Mouse (Mus musculus) liver, embryonic 12.5 days (tissue): Measurements from ENCODE around the gene Gpn3. TPM values are rescaled to one million over a fixed set of nuclear protein-coding genes. Genes with fewer than 3 reads are reported as not detected.
"Not testable (repeated sequence)": the region's sequence is repeated elsewhere in the genome, so short reads cannot be mapped to it uniquely, and the experiment has no call there.

Experiments used
- ATAC-seq: fragments of 200-750 bp; cut with Nextera tagmentation; 2 replicates; pipeline ENCODE4 v1.8.0; 2017; ENCODE audit warnings: moderate number of reproducible peaks, mild to moderate bottlenecking, moderate library complexity
- H3K27ac ChIP-seq: fragments of 300-500 bp; sonication (generic); 2 replicates; pipeline ENCODE4 v1.5.1; 2016; ENCODE audit warnings: mild to moderate bottlenecking
- H3K27me3 ChIP-seq: fragments of 300-500 bp; sonication (generic); replicated peaks from 2 replicates; pipeline ENCODE4 v1.6.1; 2016; ENCODE audit warnings: mild to moderate bottlenecking, moderate library complexity
- H3K36me3 ChIP-seq: fragments of 300-500 bp; sonication (generic); 2 replicates; pipeline ENCODE4 v1.6.1; 2016; ENCODE audit warnings: mild to moderate bottlenecking, moderate library complexity
- H3K4me1 ChIP-seq: fragments of 300-500 bp; sonication (generic); 2 replicates; pipeline ENCODE4 v1.6.1; 2016
- H3K4me2 ChIP-seq: fragments of 300-500 bp; sonication (generic); 2 replicates; pipeline ENCODE4 v1.6.1; 2016; ENCODE audit warnings: mild to moderate bottlenecking, moderate library complexity
- H3K4me3 ChIP-seq: fragments of 300-500 bp; sonication (generic); 2 replicates; pipeline ENCODE4 v1.5.1; 2016; ENCODE audit warnings: mild to moderate bottlenecking, moderate library complexity
- H3K9ac ChIP-seq: fragments of 300-500 bp; sonication (generic); 2 replicates; pipeline ENCODE4 v1.6.1; 2016; ENCODE audit warnings: mild to moderate bottlenecking, moderate library complexity
- H3K9me3 ChIP-seq: fragments of 300-500 bp; sonication (generic); replicated peaks from 2 replicates; pipeline ENCODE4 v1.6.1; 2016; ENCODE audit warnings: mild to moderate bottlenecking, moderate library complexity
- WGBS: fragments of 180-500 bp; shearing (Covaris S2); methylation state at CpG from one replicate; pipeline ENCODE4 v1.1.7; 2016; ENCODE audit not compliant: insufficient replicate concordance; 5-methylcytosine and 5-hydroxymethylcytosine counted together
- polyA plus RNA-seq: library from polyadenylated mRNA; unstranded; fragments of >200 nt; fragmentation: Nextera tagmentation; extraction: Ambion mirVana; gene quantifications from 2 replicates; pipeline ENCODE4 v1.2.1, GENCODE M21; 2016

Gene Gpn3
- polyA plus RNA-seq, 1 experiment from 2014 or later = 85.1 TPM

DNA sequence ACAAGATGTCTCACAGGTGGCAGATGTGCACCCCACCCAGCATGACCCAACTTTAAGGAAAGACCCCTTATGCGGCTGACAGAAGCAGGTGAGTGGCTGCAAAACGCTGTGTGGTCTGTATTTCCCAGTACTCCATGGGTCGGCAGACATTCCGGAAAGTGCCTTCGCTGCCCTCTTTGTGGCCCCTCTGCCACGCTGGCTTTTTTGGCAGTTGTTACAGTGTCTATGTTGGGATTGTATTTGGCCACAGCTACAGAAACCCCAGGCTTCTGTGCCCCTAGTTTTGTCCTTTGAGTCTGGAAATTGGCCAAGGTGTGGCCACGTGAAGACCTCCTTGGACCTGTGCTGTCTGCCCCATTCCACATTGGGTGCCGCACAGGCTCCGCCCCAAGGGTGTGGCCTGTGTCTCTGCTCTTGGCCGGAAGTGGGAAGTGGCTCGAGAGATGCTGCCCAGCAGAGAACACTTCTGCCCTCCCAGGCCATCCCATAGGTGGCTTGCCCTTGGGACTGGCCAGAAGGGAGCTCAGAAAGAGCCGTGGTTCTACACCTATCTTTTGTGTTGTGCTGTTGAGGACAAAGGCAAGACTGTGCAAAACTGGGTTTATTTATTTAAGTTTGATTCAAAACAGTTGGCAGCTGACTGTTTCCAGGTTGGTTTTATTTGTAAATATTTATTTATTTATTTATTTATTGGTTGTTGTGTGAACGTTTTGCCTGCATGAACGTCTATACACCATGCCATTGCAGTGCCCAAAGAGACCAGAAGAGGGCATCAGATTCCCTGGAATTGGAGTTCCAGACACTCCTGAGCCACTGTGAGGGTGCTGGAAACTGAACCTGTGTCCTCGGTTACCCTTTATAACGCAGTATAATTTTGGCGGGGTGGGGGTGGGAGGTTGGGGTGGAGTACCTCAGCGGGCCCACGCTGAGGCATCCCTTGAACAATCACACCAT is 38.3 kb downstream of the Gpn3 start:
- Histone ChIP-seq H3K9me3 (0 out of 2 replicates have a peak, but pooled peaks cover 4% of the 10 kb centered on the region), H3K4me2 (no peak overlapping the region), H3K36me3 (peaks cover 42% of the 10 kb centered on the region), H3K9ac (no peak overlapping the region), H3K27ac (no peak overlapping the region), H3K4me1 (0 out of 2 replicates have a peak, but pooled peaks cover 6% of the 10 kb centered on the region), H3K27me3 (no peaks in the 10 kb centered on the region), H3K4me3 (no peak overlapping the region)
- 84% methylated on average over 19 of the region's 19 CpGs for WGBS
- no peak for ATAC-seq

DNA sequence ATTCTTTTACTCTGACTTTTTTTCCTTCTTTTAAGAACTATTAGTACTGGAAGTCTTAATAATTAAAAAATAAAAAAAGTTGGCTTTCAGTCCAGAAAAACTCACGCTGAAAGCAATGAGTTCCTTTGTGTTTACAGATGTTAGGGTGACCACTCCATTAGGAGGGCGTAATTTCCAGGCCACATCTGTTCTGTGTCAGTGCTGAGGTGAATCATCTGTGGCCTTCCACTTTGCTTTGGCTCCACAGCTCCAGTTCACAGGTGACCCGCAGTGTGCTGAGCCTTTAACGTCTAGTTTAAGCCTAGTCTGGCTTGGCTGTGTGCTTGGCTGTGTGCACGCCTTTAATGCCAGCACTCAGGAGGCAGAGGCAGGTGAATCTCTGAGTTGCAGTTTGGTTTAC is 40.2 kb downstream of the Gpn3 start:
- ATAC-seq = no peak
- 69% methylated on average over 5 of the region's 5 CpGs for WGBS
- Histone ChIP-seq H3K27me3 (no peaks in the 10 kb centered on the region), H3K9ac (no peak overlapping the region), H3K4me3 (no peak overlapping the region), H3K9me3 (no peaks in the 10 kb centered on the region), H3K36me3 (peaks cover 22% of the 10 kb centered on the region), H3K27ac (no peak overlapping the region), H3K4me1 (0 out of 2 replicates have a peak, but pooled peaks cover 6% of the 10 kb centered on the region), H3K4me2 (no peak overlapping the region)

DNA sequence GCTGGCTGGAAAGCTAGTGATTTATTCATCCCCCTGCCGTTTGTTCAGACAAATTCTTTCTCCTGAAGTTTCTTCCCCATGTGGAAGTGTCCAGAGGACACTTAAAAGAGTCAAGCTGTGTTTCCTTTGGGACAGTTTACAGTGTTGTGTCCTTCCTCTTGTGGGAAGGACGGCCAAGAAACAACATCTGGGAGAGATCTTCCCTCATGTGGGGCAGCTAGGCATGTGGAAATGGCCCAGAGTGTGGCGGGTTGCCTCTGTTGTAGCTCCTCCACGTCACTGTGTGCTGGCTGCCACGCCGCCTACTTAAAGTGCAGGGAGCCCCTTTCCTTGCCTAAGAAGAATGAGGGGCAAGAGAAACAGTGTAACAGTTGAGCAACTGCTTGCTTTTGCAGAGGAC is 41.1 kb downstream of the Gpn3 start:
- WGBS = 54% methylated on average over 6 of the region's 6 CpGs

DNA sequence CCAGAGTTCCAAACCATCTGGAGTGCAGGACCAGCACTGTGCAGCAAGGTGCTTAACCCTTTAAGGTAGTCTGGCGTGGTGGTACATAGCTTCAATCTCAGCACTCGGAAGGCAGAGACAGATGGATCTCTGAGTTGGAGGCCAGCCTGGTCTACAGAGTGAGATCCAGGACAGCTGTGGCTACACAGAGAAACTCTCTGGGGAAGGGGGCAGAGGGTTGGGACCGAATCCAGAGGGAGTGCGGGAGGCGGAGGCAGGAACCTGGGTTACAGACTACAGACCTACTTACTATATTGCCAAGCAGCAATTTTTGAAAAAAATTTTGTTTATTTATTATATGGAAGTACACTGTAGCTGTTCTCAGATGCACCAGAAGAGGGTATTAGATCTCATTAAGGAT is 42.7 kb downstream of the Gpn3 start:
- no peak overlapping the region for H3K9ac ChIP-seq
- H3K9me3 ChIP-seq = no peaks in the 10 kb centered on the region
- 83% methylated on average over 5 of the region's 5 CpGs for WGBS
- no peak for ATAC-seq
- no peak overlapping the region for H3K27ac ChIP-seq
- peaks cover 13% of the 10 kb centered on the region for H3K36me3 ChIP-seq
- H3K27me3 ChIP-seq = no peaks in the 10 kb centered on the region
- H3K4me1 ChIP-seq = 0 out of 2 replicates have a peak, but pooled peaks cover 6% of the 10 kb centered on the region
- H3K4me3 ChIP-seq = no peak overlapping the region
- no peak overlapping the region for H3K4me2 ChIP-seq

More for the DNA sequence above, 41.1 kb downstream of the Gpn3 start:
- no peak overlapping the region for H3K9ac ChIP-seq
- H3K9me3 ChIP-seq = no peaks in the 10 kb centered on the region
- H3K27me3 ChIP-seq = no peaks in the 10 kb centered on the region
- peaks cover 14% of the 10 kb centered on the region for H3K36me3 ChIP-seq
- H3K4me3 ChIP-seq = no peak overlapping the region
- H3K4me2 ChIP-seq = no peak overlapping the region
- no peak overlapping the region for H3K27ac ChIP-seq
- H3K4me1 ChIP-seq = 0 out of 2 replicates have a peak, but pooled peaks cover 6% of the 10 kb centered on the region
- no peak for ATAC-seq

DNA sequence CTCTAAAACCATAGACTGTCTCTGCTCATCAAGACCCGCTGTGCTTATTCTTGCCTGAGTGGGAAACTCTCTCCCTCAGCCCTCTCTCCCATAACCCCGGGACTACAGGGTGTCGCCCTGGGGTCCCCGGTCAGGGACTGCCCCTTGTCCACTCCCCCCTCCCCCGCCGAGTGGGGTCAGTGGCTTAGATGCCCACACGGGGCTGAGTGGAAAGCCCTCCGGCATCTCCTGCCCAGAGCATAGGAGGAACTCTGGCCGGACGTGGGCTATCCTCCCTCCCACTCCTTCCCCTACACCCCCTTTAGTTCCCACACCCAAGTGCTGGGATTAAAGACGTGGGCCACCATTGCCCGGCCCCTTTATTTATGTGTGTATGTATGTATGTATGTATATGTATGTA is 43.8 kb downstream of the Gpn3 start:
- 66% methylated on average over 12 of the region's 12 CpGs for WGBS

DNA sequence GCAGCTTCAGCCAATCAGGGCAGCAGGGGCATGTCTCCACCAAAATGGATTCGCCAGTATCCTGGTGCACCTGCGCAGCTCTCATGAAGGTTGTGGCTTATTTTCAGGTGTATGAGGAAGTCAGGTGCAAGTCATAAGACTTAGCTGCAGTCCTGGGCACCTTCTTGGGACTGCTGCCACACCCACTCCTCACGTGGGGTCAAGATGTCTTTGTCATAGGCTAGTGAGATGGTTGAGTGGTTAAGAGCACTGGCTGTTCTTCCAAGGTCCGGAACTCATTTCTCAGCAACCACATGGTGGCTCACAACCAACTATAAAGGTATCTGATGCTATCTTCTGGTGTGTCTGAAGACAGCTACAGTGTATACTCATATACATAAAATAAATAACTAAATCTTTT is 49.0 kb downstream of the Gpn3 start:
- peaks cover 34% of the 10 kb centered on the region for H3K4me1 ChIP-seq
- not testable (repeated sequence) for H3K9me3 ChIP-seq, H3K27ac ChIP-seq, H3K27me3 ChIP-seq, H3K9ac ChIP-seq, ATAC-seq, H3K36me3 ChIP-seq
- 47% methylated on average over 4 of the region's 4 CpGs for WGBS
- H3K4me3 ChIP-seq = peak overlapping the region; percentile 94; the same call in 1 of the 2 replicates
- H3K4me2 ChIP-seq = peak overlapping the region; percentile 85

More for the DNA sequence above, 43.8 kb downstream of the Gpn3 start:
- H3K9ac ChIP-seq = no peak overlapping the region
- no peaks in the 10 kb centered on the region for H3K27me3 ChIP-seq
- no peak overlapping the region for H3K4me2 ChIP-seq
- H3K4me3 ChIP-seq = no peak overlapping the region
- H3K27ac ChIP-seq = no peak overlapping the region
- no peak for ATAC-seq
- peaks cover 9% of the 10 kb centered on the region for H3K4me1 ChIP-seq
- H3K9me3 ChIP-seq = no peaks in the 10 kb centered on the region
- H3K36me3 ChIP-seq = peaks cover 2% of the 10 kb centered on the region; the same call in 1 of the 2 replicates

DNA sequence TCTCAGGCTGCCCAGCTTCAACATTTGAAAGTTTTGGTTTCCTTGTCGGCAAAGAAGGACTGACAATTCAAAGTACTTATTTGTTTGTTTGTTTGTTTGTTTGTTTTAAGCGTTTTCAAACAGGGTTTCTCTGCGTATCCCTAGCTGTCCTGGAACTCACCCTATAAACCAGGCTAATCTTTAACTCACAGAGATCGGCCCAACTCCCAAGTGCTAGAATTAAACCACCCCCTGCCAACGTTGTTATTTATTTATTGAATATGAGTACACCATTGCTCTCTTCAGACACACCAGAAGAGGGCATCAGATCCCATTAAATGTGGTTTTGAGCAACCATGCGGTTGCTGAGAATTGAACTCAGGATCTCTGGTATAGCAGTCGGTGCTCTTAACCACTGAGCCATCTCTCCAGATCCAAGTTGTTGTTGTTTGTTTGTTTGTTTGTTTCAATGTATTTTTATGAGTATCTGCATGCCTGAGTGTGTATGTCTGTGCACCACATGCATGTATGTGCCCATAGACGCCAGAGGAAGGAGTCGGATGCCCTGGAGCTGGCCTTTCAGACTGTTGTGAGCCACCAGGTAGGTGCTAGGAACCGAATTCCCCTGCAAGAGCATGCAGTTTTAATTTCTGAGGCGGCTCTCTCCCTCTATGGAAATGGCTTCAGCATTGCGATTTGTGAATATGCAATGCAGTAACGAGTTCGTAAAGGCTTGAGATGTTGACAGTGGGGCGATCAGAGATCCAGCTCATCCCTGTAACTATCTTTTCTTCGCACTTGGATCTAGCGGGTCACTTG is 49.8 kb downstream of the Gpn3 start, which contains the start of gene Anapc7:
TSS of gene Anapc7 (plus strand) at position 423 of the 798 bp plus-strand sequence.
- 16% methylated on average over 17 of the region's 17 CpGs for WGBS
- H3K27ac ChIP-seq = peak within 1 kb of the TSS; percentile 77
- H3K9me3 ChIP-seq = no peaks in the 10 kb centered on the region
- peak within 1 kb of the TSS; percentile 85 for H3K4me2 ChIP-seq
- peaks cover 34% of the 10 kb centered on the region for H3K4me1 ChIP-seq
- H3K4me3 ChIP-seq = peak within 1 kb of the TSS; percentile 94
- H3K27me3 ChIP-seq = no peaks in the 10 kb centered on the region
- peak; percentile 7; the same call in 1 of the 2 replicates for ATAC-seq
- H3K36me3 ChIP-seq = peaks cover 6% of the 10 kb centered on the region; the same call in 1 of the 2 replicates
- peak within 1 kb of the TSS; percentile 89 for H3K9ac ChIP-seq

DNA sequence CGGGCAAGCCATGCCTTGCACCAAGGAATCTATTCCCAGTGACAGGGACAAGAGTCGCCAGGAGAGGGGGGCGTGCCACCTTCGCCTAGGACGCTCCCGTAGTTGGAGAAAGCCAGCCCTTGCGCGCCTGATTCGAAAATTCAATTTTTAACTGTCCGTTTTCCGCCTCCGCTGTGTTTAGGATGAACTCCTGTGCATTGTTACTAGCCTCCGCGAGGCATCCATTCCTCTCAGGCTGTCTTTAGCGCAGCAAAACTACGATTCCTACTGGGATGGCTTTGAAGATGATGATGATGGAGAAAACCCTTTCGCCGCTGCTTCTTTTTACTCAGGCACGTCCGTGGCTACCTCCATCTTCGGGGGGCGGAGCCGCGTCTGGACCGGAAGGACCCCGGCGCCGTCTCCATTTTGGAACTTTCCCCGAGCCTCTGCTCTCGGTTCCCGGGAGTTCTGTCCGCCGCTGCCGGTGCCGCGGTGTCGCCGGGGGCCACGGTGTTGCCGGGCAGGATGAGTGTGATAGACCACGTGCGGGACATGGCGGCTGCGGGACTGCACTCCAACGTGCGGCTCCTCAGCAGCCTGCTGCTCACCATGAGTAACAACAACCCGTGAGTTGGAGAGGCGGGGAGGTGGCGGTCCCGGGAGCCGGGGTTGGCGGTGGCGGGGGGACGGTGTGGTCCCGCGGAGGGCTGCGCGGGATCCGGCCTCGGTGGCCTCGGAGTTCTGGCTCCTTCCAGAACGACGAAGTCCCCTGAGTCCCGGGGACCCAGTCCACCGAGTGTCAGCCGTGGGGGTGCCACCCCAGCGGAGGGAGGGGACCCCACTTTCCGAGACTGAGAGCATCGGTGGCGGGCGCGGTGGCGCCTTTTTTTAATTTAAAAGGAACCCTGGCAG is 50.6 kb downstream of the Gpn3 start:
- Histone ChIP-seq H3K4me1 (peaks cover 34% of the 10 kb centered on the region), H3K4me3 (peak overlapping the region; percentile 94), H3K27ac (peak overlapping the region; percentile 77), H3K9ac (peak overlapping the region; percentile 89), H3K4me2 (peak overlapping the region; percentile 85), H3K36me3 (peaks cover 10% of the 10 kb centered on the region), H3K27me3 (no peaks in the 10 kb centered on the region), H3K9me3 (no peaks in the 10 kb centered on the region)
- WGBS = 2% methylated on average over 73 of the region's 73 CpGs
- ATAC-seq = peak; percentile 81

DNA sequence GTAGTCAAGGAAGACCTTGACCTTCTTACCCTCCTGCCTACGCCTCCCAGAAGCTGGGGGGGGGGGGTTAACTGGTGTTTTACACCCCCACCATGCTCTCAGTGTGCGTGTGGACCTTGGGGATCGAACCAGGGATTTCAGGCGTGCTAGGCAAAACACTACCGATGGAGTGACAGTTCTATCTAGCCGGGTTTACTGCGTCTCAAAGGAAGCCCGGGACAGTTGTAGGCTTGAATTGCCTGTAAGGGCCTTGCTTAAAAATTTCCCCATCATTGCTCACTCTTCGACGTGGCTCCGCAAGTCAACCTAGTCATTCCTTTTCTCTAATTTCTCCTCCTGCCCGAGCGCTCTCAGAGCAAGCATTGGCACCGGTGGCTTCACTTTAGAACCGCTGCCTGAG is 51.4 kb downstream of the Gpn3 start:
- ATAC-seq = peak; percentile 40
- Histone ChIP-seq H3K4me3 (peak overlapping the region; percentile 94), H3K4me2 (peak overlapping the region; percentile 85), H3K27me3 (no peaks in the 10 kb centered on the region), H3K36me3 (peaks cover 18% of the 10 kb centered on the region), H3K4me1 (peaks cover 34% of the 10 kb centered on the region), H3K9ac (peak overlapping the region; percentile 89), H3K9me3 (no peaks in the 10 kb centered on the region), H3K27ac (peak overlapping the region; percentile 77)
- 20% methylated on average over 15 of the region's 15 CpGs for WGBS

DNA sequence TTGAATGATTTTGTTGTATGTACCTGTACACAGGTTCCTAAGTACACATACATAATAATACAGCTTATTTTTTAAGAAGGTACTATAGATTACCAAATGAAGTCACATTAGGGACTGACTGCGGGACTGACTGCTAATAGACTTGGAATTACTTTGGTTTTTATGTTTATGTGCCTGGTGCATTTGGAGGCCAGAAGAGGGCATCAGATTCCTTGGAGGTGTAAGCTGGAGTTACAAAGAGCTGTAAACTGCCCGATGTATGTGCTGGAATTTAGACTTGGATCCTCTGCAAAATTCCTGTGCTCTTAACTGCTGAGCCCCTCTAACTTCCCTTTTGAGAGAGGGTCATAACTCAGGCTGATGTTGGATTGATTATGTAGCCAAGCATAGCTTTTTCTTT is 53.9 kb downstream of the Gpn3 start:
- H3K9me3 ChIP-seq = no peaks in the 10 kb centered on the region
- 91% methylated on average over 2 of the region's 2 CpGs for WGBS
- no peak overlapping the region for H3K9ac ChIP-seq
- no peak overlapping the region for H3K27ac ChIP-seq
- no peak for ATAC-seq
- H3K4me1 ChIP-seq = peaks cover 30% of the 10 kb centered on the region
- peaks cover 42% of the 10 kb centered on the region for H3K36me3 ChIP-seq
- H3K4me2 ChIP-seq = no peak overlapping the region
- no peak overlapping the region for H3K4me3 ChIP-seq
- H3K27me3 ChIP-seq = no peaks in the 10 kb centered on the region
